Mouse (Mus musculus) brown adipose tissue, adult 24 weeks (tissue): ENCODE data around the gene Arfip1. TPM values are rescaled to one million over a fixed set of nuclear protein-coding genes. Genes with fewer than 3 reads are reported as not detected.

Source experiments
- H3K27ac ChIP-seq: fragments of 200-500 bp; replicated peaks from 2 replicates; pipeline ENCODE4 v1.5.1; 2012; ENCODE audit warnings: low read depth, mild to moderate bottlenecking, low read length
- H3K4me1 ChIP-seq: fragments of 200-500 bp; 2 replicates; pipeline ENCODE4 v1.6.1; 2012; ENCODE audit warnings: low read length, mixed read lengths; ENCODE audit not compliant: control insufficient read depth, insufficient read depth, insufficient read length
- H3K4me3 ChIP-seq: fragments of 200-500 bp; 2 replicates; pipeline ENCODE4 v1.5.1; 2012; ENCODE audit warnings: low read depth, mild to moderate bottlenecking, low read length, moderate library complexity; ENCODE audit not compliant: insufficient read depth
- polyA plus RNA-seq: library from polyadenylated mRNA; stranded (reverse); fragments of >200 nt; gene quantifications from 2 replicates; pipeline ENCODE4 v1.2.4, GENCODE M21; 2012; ENCODE audit not compliant: missing spikeins, insufficient read depth, insufficient read length

Arfip1 gene
- 24.8 and 28.3 TPM in 2 replicates for polyA plus RNA-seq

GRCm38 (mm10) chr3:84582023-84582912 lies at the start of gene Arfip1:
Gene Arfip1 (minus strand): TSS chr3:84582625.
- Histone ChIP-seq H3K4me1 (peaks cover 7% of the 10 kb centered on the region; the same call in 1 of the 2 replicates), H3K27ac (peak within 1 kb of the TSS; percentile 67), H3K4me3 (peak within 1 kb of the TSS; percentile 96)

- Histone ChIP-seq H3K4me3 (no peak overlapping the region), H3K27ac (no peak overlapping the region), H3K4me1 (no peaks in the 10 kb centered on the region)
These were observed 49.2 kb upstream of the Arfip1 start for GRCm38 (mm10) chr3:84631586-84631985.

DNA sequence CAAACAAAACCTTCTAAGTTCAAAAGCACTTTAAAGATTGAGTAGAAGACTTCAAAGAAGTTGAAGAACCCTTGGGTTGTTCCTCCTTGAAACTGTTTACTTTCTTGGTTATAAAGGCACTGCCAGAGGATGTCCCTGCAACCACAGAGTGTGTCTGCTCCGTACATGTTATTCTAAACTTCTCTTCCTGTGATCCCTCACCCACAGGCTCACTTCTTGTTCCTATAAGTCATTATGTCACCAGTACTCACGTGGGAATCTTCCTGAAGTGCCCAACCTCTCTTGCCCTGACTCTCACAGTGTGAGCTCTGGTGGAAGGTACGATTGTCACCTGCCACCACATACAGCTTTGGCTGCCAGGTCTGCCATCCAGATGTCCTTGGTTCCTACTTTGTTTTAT lies 39.6 kb upstream of the Arfip1 start:
- H3K4me3 ChIP-seq: no peak overlapping the region
- no peak overlapping the region for H3K27ac ChIP-seq
- H3K4me1 ChIP-seq: peaks cover 3% of the 10 kb centered on the region; the same call in 1 of the 2 replicates

DNA sequence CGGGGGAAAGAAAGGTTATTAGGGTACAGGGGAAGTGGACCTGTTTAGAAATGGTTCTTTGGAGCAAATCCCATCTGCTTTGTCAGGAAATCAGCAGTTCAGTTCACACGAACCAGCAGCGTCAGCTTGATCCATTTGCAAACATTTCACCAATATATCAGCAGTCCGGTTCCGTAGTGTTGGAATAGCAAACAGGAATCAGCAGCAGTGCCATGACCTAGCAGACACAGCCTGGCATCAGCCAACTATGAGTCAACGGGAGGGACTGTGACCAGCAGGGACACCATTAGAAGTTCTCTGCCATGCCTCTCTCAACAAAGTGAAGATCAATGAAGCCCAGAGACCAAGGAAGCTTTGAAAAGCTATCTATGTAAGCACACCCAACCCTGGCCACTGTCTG lies 37.3 kb upstream of the Arfip1 start:
- H3K4me3 ChIP-seq: no peak overlapping the region
- H3K4me1 ChIP-seq: no peaks in the 10 kb centered on the region
- H3K27ac ChIP-seq: no peak overlapping the region

DNA sequence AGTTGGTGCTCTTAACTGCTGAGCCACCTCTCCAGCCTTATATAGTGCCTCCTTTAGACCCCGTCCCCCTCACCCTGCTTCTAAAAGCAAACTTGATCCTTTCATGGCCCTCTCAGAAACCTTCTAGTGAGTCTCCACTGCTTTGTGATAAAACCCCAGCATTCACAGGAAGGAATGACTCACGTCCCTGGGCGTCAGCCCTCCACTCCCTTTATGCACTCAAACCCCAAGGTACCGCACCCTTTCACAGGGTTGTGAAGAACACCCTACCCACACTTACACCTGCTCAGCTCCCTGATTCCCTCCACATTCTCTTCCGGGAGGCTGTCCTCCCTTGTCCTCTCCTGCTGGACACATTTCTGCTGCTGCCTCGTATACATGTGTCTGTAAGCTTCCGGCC lies 36.6 kb upstream of the Arfip1 start:
- no peak overlapping the region for H3K4me3 ChIP-seq
- no peaks in the 10 kb centered on the region for H3K4me1 ChIP-seq
- no peak overlapping the region for H3K27ac ChIP-seq

DNA sequence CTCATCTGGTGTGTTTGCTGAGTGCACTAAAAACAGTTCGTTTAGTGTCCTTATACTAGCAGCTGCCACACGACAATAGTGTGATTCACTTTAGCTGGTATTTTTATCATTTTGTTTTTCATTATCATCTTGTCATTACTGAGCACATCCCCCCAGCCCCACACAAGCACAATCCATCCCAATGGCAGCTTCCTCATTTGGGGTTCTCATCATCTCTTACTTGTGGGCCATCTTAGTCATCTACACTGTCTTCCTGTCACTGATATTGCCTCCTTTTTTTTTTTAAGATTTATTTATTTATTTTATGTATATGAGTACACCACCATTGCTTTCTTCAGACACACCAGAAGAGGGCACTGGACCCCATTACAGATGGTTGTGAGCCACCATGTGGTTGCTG lies 36.2 kb upstream of the Arfip1 start:
- Histone ChIP-seq H3K27ac (no peak overlapping the region), H3K4me3 (no peak overlapping the region)

DNA sequence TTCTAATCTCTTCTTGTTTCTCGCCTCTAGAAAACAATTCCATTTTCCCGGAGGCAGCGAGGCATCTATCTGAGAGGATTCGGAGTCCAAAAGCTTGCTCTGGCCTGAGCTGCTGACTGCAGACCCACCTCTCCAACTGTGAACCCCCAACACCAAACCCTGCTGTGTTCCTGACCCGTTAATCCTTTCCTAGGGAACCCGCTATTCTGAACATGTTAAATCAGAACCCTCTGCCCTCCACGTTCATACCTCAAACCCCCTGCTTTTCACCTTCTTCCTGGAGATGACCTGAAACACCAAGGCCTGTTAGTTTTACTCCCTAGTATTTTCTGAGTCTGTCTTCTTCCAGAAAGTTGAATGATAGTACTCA lies 33.4 kb upstream of the Arfip1 start:
- Histone ChIP-seq H3K27ac (no peak overlapping the region), H3K4me3 (no peak overlapping the region), H3K4me1 (no peaks in the 10 kb centered on the region)

More for the DNA sequence above, 36.2 kb upstream of the Arfip1 start:
- H3K4me1 ChIP-seq: no peaks in the 10 kb centered on the region

DNA sequence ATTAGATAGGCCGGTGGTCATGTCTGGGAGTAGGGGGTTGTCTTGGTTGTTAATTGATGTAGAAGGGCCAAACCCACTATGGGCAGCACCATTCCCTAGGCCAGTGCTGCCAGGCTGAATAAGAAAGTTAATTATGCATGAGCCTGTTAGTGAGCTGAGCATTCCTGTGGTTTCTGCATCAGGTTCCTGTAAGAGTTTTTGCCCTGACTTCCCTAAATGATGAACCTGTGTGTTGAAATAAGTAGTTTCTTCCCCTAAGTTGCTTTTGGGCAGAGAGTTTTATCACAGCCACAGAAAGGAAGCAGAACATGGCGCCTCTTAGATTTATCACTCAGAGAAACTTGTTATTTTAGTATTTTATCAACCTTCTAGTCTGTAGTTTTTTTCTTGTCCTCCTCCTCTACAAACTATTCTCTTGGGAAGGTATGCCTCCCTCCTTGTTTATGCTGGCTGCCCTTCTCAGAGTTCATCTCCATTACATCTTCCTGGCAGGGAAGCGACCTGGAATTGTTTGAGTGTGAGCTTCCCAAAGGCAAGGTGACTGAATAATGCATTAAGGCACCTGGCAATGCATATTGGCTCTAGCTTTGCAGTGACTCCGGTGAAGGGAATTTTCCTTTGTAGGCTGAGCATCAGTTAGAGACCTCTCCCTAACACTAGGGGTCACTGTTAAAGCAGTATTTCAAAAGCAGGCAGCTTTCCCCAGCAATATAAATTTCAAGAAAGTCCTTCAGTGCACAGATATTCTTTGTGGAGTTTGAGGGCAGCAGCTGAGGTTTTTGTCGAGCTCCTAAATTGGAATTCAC lies 32.8 kb upstream of the Arfip1 start:
- no peaks in the 10 kb centered on the region for H3K4me1 ChIP-seq
- no peak overlapping the region for H3K27ac ChIP-seq
- no peak overlapping the region for H3K4me3 ChIP-seq

DNA sequence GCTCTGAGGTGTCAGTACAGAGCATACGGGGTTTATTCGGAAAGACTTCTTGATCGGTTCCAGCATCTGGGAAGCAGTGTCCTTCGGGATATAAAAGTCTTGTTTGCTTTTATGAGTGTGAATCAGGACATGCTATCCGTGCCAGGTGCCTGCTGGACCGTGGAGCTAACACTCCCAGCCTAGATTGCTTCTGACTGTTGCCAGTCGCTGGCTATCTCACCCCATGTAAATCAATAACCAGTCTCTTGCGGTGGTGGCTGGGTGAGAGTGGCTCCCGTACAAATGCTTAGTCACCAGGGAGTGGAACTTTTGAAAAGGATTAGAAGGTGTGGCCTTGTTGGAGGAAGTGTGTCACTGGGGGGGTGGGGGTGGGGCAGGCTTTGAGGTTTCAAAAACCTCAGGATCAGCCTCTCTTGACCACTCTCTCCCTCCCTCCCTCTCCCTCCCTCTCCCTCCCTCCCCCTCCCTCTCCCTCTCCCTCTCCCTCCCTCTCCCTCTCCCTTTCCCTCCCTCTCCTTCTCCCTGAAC lies 27.8 kb upstream of the Arfip1 start:
- H3K4me1 ChIP-seq: no peaks in the 10 kb centered on the region
- H3K4me3 ChIP-seq: no peak overlapping the region
- no peak overlapping the region for H3K27ac ChIP-seq

DNA sequence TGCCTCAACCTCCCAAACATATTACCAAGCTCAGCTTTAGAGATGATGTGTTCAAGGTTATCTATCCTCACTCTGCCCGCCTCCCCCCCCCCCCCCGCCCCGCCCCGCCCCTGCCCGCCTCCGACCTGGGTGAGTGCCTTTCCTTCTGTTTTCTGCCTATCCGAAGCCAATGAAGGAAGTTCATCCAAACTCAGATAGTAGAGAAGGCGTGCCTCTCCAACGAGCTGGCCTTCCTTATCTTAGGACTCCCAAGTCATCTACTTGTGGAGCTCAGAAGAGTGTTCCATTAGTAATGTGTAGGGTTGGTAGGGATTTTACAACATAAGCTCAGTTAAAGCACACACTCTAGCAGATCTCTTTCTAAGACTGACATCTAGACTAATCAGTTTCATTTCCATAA lies 20.8 kb upstream of the Arfip1 start:
- Histone ChIP-seq H3K4me1 (no peaks in the 10 kb centered on the region), H3K4me3 (no peak overlapping the region), H3K27ac (no peak overlapping the region)

DNA sequence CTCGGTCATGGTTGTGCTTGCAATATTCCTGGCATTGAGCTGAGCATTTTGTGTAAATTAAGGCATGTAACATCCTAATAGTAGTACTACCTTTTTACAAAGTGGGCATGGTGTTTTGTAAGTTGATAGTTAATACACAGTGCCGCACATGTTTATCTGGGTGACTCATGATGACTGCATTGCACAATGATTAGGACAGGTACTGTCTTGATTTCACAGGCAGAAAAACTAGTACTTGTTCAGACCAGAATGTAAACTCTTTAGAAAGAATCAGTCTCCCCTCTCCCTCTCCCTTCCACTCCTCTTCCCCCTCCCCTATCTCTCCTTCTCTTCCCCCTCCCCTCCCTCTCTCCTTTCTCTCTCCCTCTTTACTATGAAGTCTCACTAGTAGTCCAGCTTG lies 20.3 kb upstream of the Arfip1 start:
- Histone ChIP-seq H3K27ac (no peak overlapping the region), H3K4me1 (no peaks in the 10 kb centered on the region), H3K4me3 (no peak overlapping the region)

DNA sequence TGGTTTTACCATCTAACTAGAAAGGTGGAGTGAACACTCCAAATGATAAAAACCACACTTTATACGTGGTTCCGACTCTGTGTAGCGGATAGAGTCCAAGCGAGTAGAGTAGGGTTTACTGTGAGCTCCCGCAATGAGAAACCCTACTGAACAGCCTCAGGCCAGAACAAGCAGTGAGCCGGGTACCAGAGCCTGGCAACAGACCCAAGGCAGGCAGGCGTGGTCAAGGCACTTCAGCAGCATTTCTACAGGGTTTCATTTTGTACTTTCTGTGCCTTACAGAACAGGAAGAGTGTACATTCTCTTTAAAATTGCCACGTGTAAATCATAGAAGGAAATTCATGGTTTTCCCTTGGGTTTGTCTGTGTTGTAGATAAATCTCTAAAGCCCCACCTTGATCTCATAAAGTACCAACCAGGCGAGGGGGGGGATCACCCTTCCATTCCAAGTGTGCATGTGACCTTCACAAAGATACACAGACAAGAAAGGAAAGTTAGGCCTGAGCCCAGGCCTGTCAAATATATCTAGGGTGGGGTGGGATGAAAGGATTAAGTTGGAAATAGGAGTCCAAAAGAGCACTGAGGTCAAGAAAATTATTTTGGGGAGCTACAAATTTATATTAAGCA lies 19.6 kb upstream of the Arfip1 start:
- Histone ChIP-seq H3K4me1 (no peaks in the 10 kb centered on the region), H3K4me3 (no peak overlapping the region), H3K27ac (no peak overlapping the region)

GRCm38 (mm10) chr3:84598756-84599155 lies 16.3 kb upstream of the Arfip1 start:
- no peak overlapping the region for H3K27ac ChIP-seq
- no peak overlapping the region for H3K4me3 ChIP-seq
- no peaks in the 10 kb centered on the region for H3K4me1 ChIP-seq

GRCm38 (mm10) chr3:84597996-84598734 lies 15.7 kb upstream of the Arfip1 start:
- Histone ChIP-seq H3K4me1 (no peaks in the 10 kb centered on the region), H3K27ac (no peak overlapping the region), H3K4me3 (no peak overlapping the region)
